Mouse (Mus musculus) gastrocnemius, postnatal 4 days (tissue): ENCODE results near the gene Chpf2. TPM values are rescaled to one million over a fixed set of nuclear protein-coding genes. Genes with fewer than 3 reads are reported as not detected.

ENCODE experiments used
- DNase-seq, 2 experiments: peaks; one replicate each; pipeline ENCODE4 v3.0.0; 2021 to 2022; ENCODE audit warnings: low spot score in 2 of 2, mixed read lengths in 2 of 2
- microRNA-seq: library from miRNA; unstranded; fragments of <30 nt; microRNA quantifications from one replicate; pipeline ENCODE4 v1.2.0, GENCODE M21; 2021
- total RNA-seq, 2 experiments: library from RNA; stranded (reverse); gene quantifications; 2 replicates each; pipeline ENCODE4 v1.2.3; 2021

The Chpf2 gene
- total RNA-seq, 2 experiments from 2014 or later = 34.4 to 36.7 TPM

DNA sequence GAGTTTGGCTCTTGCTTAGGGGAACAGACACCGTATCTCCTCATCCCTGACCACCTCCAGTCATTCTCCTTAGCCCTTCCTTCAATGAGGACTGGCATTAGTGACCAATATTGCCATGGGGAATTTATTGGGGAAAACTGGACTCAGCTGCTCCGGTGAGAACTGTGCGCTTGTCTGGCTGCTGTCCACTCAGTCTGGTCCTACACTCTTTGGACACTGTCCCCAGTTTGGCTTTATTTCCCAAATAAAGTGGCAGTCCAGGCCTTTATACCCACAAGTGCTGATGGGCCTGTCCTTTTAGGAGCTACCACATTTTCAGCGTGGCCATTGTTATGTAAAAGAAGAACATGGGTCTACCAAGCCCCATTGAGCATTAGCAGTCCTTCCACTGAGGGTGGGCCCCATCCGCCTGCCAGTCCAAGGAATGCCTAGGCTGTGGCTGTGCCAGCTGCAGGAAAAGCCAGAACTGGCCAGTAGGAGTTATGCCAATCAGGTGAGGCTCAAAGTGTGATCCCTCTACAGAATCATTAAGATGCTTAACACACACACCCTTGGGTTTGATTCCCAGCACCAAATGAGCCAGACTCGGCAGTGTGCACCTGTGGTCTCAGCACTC lies 49.1 kb downstream of the Chpf2 start:
- DNase-seq = no peak

DNA sequence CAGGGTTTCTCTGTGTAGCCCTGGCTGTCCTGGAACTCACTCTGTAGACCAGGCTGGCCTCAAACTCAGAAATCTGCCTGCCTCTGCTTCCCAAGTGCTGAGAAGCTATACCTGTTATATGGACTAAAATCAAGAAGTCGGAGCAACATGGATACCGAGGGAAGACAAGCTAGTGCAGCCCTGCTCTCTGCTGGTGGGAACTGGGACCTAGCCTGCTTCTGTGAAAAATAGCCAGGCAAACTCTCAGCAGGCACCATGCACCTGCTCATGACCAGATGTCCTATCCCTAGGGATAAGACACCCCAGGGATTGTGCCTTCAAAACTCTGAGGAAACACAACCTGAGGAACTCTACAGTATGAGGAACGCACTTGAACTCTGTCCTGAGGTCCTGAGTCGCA lies 50.4 kb downstream of the Chpf2 start:
- DNase-seq = no peak

DNA sequence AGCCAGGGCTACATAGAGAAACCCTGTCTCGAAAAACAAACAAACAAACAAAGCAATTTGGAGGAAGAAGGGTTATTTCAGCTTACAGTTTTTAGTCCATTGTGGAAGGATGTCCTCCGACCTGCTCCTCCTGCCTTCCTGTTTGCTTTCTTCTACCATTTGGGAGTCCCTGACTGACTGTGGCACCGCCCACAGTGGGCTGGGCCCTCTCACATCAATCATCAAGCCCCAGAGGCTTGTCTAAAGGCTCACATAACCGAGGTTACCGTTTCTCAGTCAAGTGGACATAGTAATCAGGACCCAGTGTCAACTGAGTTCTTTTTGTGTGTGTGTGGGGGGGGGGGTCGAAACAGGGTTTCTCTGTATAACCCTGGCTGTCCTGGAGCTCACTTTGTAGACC lies 51.6 kb downstream of the Chpf2 start:
- no peak for DNase-seq

DNA sequence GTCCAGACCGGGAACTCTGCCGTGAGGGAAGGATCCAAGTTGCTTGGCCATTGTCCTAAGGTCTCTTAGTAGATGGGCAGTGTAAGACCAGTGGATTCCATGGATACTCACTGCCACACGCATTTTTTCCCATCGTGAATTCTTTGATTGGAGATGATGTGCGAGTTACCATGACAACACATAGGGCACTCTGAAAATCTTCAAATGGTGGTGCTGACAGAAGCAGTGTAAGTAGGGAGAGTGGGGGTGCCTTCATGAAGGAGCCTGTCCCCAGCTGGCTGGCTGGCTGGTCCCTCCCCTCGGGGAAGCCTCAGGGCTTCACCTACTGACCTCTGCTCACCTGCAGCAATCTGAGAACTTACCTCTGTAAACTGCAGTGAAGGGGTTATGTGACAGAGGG lies 52.5 kb downstream of the Chpf2 start:
- DNase-seq = no peak

Small RNAs within 50 kb of the gene (microRNA-seq; reads per million reads assigned to microRNA genes)
- 120 reads per million, percentile 53 among the genes with 10 or more reads in this experiment for gene Mir671

Other genes with a start within 250 kb of the Chpf2 start
- gene Kcnh2, start 235.1 kb upstream of the Chpf2 start, total RNA-seq = 10 to 100 TPM; 22.4 to 24.6 TPM
- 10 to 100 TPM; 10.4 to 11.7 TPM for gene Nos3, start 221.9 kb upstream of the Chpf2 start, total RNA-seq
- under 1 TPM; 0.67 to 0.86 TPM for gene Atg9b, start 194.6 kb upstream of the Chpf2 start, total RNA-seq
- 10 to 100 TPM; 48.0 to 51.9 TPM for gene Abcb8, start 193.1 kb upstream of the Chpf2 start, total RNA-seq
- under 1 TPM; 0.22 to 0.52 TPM for gene Asic3, start 173.3 kb upstream of the Chpf2 start, total RNA-seq
- gene Cdk5, start 163.2 kb upstream of the Chpf2 start, total RNA-seq = 10 to 100 TPM; 24.4 to 25.7 TPM
- 10 to 100 TPM; 40.3 to 42.6 TPM for gene Slc4a2, start 162.9 kb upstream of the Chpf2 start, total RNA-seq
- 100 to 1,000 TPM; 129 to 132 TPM for gene Fastk, start 141.5 kb upstream of the Chpf2 start, total RNA-seq
- 1 to 10 TPM; 6.7 to 7.0 TPM for gene Tmub1, start 138.9 kb upstream of the Chpf2 start, total RNA-seq
- gene Agap3, start 134.6 kb upstream of the Chpf2 start, total RNA-seq = 10 to 100 TPM; 80.9 to 90.9 TPM
- gene Gbx1, start 59.5 kb upstream of the Chpf2 start, total RNA-seq = under 1 TPM in 1 of 2 experiments, not detected in 1; 0.10 TPM
- gene Asb10, start 45.8 kb upstream of the Chpf2 start, total RNA-seq = 10 to 100 TPM; 32.8 to 34.8 TPM
- gene 4931409K22Rik, start 29.9 kb upstream of the Chpf2 start, total RNA-seq = not detected
- 10 to 100 TPM; 60.6 to 61.0 TPM for gene Abcf2, start 9.3 kb upstream of the Chpf2 start, total RNA-seq
- gene Smarcd3, start 37.7 kb downstream of the Chpf2 start, total RNA-seq = 100 to 1,000 TPM; 131 to 137 TPM
- gene Nub1, start 98.8 kb downstream of the Chpf2 start, total RNA-seq = 10 to 100 TPM; 29.1 to 29.2 TPM
- 1 to 10 TPM; 2.1 to 2.3 TPM for gene Wdr86, start 144.0 kb downstream of the Chpf2 start, total RNA-seq
- gene Crygn, start 171.3 kb downstream of the Chpf2 start, total RNA-seq = not detected